Mouse (Mus musculus) ES-E14 (cell line): ENCODE results near the gene S100z. TPM values are rescaled to one million over a fixed set of nuclear protein-coding genes. Genes with fewer than 3 reads are reported as not detected.
A peak's percentile ranks its signal among the peaks of the same experiment; 100 is the strongest.

Experiments used
- DNase-seq: peaks from one replicate; pipeline ENCODE4 v3.0.0-alpha.2; 2013; ENCODE audit warnings: low read depth, low spot score
- H3K27ac ChIP-seq: 2 replicates; pipeline ENCODE4 v1.5.1; 2012; ENCODE audit warnings: low read depth, mild to moderate bottlenecking, low read length, moderate library complexity, mixed read lengths; ENCODE audit not compliant: poor library complexity, insufficient read depth, severe bottlenecking
- H3K36me3 ChIP-seq: 2 replicates; pipeline ENCODE4 v1.6.1; 2012; ENCODE audit warnings: mild to moderate bottlenecking, low read length, moderate library complexity, mixed read lengths; ENCODE audit not compliant: control insufficient read depth, poor library complexity, insufficient read depth, severe bottlenecking
- H3K4me1 ChIP-seq, 2 experiments: fragments of 150-350 bp in 1 of 2; sonication (generic) in 1 of 2; 2 replicates each; pipeline ENCODE4 v1.6.1; 2012; ENCODE audit warnings: low read length in 2 of 2, mild to moderate bottlenecking in 1 of 2, mixed read lengths in 1 of 2; ENCODE audit not compliant: control insufficient read depth in 2 of 2, insufficient read depth in 2 of 2, poor library complexity in 1 of 2
- H3K4me3 ChIP-seq, 2 experiments: fragments of 150-350 bp in 1 of 2; sonication (generic) in 1 of 2; 2 replicates each; pipeline ENCODE4 v1.5.1; 2012; ENCODE audit warnings: low read length in 2 of 2, low read depth in 1 of 2, mild to moderate bottlenecking in 1 of 2, mixed read lengths in 1 of 2; ENCODE audit not compliant: insufficient read depth in 1 of 2, poor library complexity in 1 of 2, severe bottlenecking in 1 of 2
- H3K9ac ChIP-seq: 2 replicates; pipeline ENCODE4 v1.6.1; 2012; ENCODE audit warnings: low read depth, mild to moderate bottlenecking, low read length, mixed read lengths; ENCODE audit not compliant: poor library complexity, insufficient read depth, severe bottlenecking
- H3K9me3 ChIP-seq: fragments of 150-350 bp; sonication (generic); 2 replicates; pipeline ENCODE4 v1.6.1; 2012; ENCODE audit warnings: low read depth, mild to moderate bottlenecking, low read length; ENCODE audit not compliant: control insufficient read depth, insufficient read depth
- CHD2 ChIP-seq: IDR thresholded peaks from 2 replicates; pipeline ENCODE4 v1.6.1; 2014; ENCODE audit warnings: mild to moderate bottlenecking, low read depth, low read length, inconsistent platforms
- HCFC1 ChIP-seq: IDR thresholded peaks from 2 replicates; pipeline ENCODE4 v1.6.1; 2012; ENCODE audit warnings: low read length, inconsistent platforms, borderline replicate concordance; ENCODE audit not compliant: insufficient read depth
- MAFK ChIP-seq: IDR thresholded peaks from 2 replicates; pipeline ENCODE4 v1.6.1; 2014; ENCODE audit warnings: mild to moderate bottlenecking, low read depth, low read length, inconsistent platforms; ENCODE audit not compliant: insufficient read depth
- ZC3H11A ChIP-seq: IDR thresholded peaks from 2 replicates; pipeline ENCODE4 v1.6.1; 2012; ENCODE audit warnings: low read depth, mild to moderate bottlenecking, inconsistent platforms, low read length, borderline replicate concordance
- ZNF384 ChIP-seq: IDR thresholded peaks from 2 replicates; pipeline ENCODE4 v1.6.1; 2012; ENCODE audit warnings: low read depth, low read length, inconsistent platforms
- in situ Hi-C, 2 experiments: fragments of 600-800 bp; cut with MboI; formaldehyde crosslinking; loops; one replicate each; pipeline ENCODE4 v1.15.1; 2025; ENCODE audit warnings: low sequenced_read_pairs in 2 of 2, inconsistent platforms in 1 of 2; ENCODE audit not compliant: unreplicated experiment in 2 of 2
- total RNA-seq: library from RNA; depleted of rRNA; stranded (reverse); fragments of 300-350 nt; gene quantifications from 2 replicates; pipeline ENCODE4 v1.2.3, GENCODE M21; 2012; rRNA removed

The S100z gene
- not detected in 2 replicates for total RNA-seq

GRCm38 (mm10) chr13:95478671-95479413 lies at the start of gene S100z:
TSS of gene S100z (minus strand) at chr13:95478721.
- H3K4me1 ChIP-seq, result no peaks in the 10 kb centered on the region
- no peak for DNase-seq
- no peak within 1 kb of the TSS for H3K27ac ChIP-seq
- no peaks in the 10 kb centered on the region for H3K36me3 ChIP-seq
- no peak within 1 kb of the TSS for H3K4me3 ChIP-seq
- no peak within 1 kb of the TSS for H3K9ac ChIP-seq
- no peak for TF ChIP-seq ZC3H11A
- in situ Hi-C loops, result no loop called here
- H3K9me3 ChIP-seq, result no peaks in the 10 kb centered on the region

- TF ChIP-seq HCFC1, result no peak
- no peak for TF ChIP-seq CHD2
- TF ChIP-seq ZNF384, result no peak
- no peak for TF ChIP-seq ZC3H11A
- TF ChIP-seq MAFK, result no peak
- Histone ChIP-seq H3K9ac (peak within 1 kb of the TSS; percentile 66), H3K36me3 (no peaks in the 10 kb centered on the region), H3K27ac (no peak within 1 kb of the TSS; the same call in 1 of the 2 replicates), H3K4me3 (peak within 1 kb of the TSS; percentile 70 to 95), H3K9me3 (no peaks in the 10 kb centered on the region), H3K4me1 (peaks cover 17 to 20% of the 10 kb centered on the region in 2 experiments)
- DNase-seq, result peak; percentile 77
- in situ Hi-C loops, result no loop called here
These were observed 46.4 kb upstream of the S100z start, which contains the start of gene F2rl1 for GRCm38 (mm10) chr13:95524674-95525491. TSS of gene F2rl1 (minus strand) at chr13:95525227.

DNA sequence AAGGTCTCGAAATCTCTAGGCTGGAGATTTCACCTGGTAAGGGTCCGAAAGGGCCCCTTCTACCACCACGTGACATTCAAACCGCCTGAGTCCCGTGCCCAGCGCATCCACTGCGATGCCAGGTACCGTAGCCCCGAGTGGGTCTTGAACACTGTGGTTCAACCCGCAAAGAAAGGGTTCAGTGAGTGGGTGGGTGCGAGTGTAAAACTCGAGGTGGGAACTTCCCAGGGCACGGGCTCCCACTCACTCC lies 45.8 kb upstream of the S100z start:
- no peaks in the 10 kb centered on the region for H3K9me3 ChIP-seq
- peak overlapping the region; percentile 70 to 95 for H3K4me3 ChIP-seq
- DNase-seq, result no peak
- no peak overlapping the region; the same call in 1 of the 2 replicates for H3K27ac ChIP-seq
- no peaks in the 10 kb centered on the region for H3K36me3 ChIP-seq
- TF ChIP-seq MAFK (no peak), CHD2 (no peak), ZNF384 (no peak), ZC3H11A (no peak), HCFC1 (no peak)
- peaks cover 17 to 22% of the 10 kb centered on the region in 2 experiments for H3K4me1 ChIP-seq
- peak overlapping the region; percentile 66 for H3K9ac ChIP-seq
- in situ Hi-C loops, result no loop called here

- Histone ChIP-seq H3K27ac (no peak overlapping the region; the same call in 1 of the 2 replicates), H3K4me3 (peak overlapping the region; percentile 70 to 95), H3K36me3 (no peaks in the 10 kb centered on the region), H3K9me3 (no peaks in the 10 kb centered on the region), H3K9ac (peak overlapping the region; percentile 66), H3K4me1 (peaks cover 20 to 26% of the 10 kb centered on the region in 2 experiments)
- TF ChIP-seq MAFK, result no peak
- TF ChIP-seq HCFC1, result no peak
- no peak for TF ChIP-seq ZC3H11A
- TF ChIP-seq ZNF384, result no peak
- TF ChIP-seq CHD2, result no peak
- no peak for DNase-seq
- in situ Hi-C loops, result no loop called here
These were observed 45.3 kb upstream of the S100z start for GRCm38 (mm10) chr13:95523659-95524423.
